Mouse (Mus musculus) embryonic stem cell, embryonic (primary cell): ENCODE results near the gene Irs2.

ENCODE experiments used
- CTCF ChIA-PET, 4 experiments: fragments of 300-600 bp in 2 of 4; fragments of 350-600 bp in 2 of 4; sonication (Branson Sonifier 250); formaldehyde crosslinking; loops; one replicate each; lab custom pipeline; 2022; ENCODE audit warnings: inconsistent platforms in 2 of 4; lab: Charles Lee
- POLR2A ChIA-PET, 4 experiments: fragments of 300-600 bp in 2 of 4; fragments of 350-600 bp in 2 of 4; sonication (Branson Sonifier 250); formaldehyde crosslinking; loops; one replicate each; lab custom pipeline; 2022; ENCODE audit warnings: antibody characterized with exemption in 4 of 4, inconsistent platforms in 1 of 4; lab: Charles Lee

Irs2 gene

DNA sequence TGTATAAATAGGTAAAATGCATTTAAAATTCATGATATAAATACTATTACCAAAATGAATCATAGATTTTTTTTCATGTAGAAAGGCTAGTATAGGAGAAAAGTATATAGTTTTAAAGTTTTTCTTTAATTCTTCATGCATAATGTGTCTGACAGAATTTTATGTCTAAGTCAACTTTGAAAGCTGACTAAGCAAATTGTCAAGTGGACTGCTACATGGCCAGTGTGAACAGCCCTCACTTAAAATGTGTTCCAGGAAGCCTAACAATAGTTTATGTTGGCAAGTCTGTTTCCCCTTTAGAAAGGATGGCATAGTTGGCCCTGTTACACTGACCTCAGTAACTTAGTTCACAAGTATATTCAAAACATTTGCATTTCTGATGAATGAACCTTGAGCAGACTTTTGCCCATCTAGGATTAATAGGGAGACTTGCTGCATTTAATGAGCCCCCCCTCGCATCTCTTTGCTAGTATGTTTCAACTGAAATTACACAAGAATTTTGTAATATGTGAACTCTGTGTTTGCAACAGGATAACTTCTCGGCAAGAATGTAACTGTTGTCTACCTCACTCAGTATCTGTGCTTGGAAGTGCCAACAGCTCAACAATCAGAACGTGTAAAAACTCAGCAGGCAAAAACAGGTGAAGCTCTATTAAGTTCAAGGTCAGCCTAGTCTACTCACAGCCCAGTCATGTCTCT is 3.7 kb upstream of the Irs2 start:
- CTCF ChIA-PET: interaction anchor here in 2 of 4 experiments (0.5 to 1.7 kb wide), 3 partner anchors 177 to 615 kb away, joined by 5 to 6 read pairs (median 5); no protein-coding TSS in a partner anchor
- POLR2A ChIA-PET: interaction anchor here in 3 of 4 experiments (0.6 to 1.0 kb wide), 3 partner anchors 87 to 371 kb away, joined by 5 to 8 read pairs (median 7); no protein-coding TSS in a partner anchor

DNA sequence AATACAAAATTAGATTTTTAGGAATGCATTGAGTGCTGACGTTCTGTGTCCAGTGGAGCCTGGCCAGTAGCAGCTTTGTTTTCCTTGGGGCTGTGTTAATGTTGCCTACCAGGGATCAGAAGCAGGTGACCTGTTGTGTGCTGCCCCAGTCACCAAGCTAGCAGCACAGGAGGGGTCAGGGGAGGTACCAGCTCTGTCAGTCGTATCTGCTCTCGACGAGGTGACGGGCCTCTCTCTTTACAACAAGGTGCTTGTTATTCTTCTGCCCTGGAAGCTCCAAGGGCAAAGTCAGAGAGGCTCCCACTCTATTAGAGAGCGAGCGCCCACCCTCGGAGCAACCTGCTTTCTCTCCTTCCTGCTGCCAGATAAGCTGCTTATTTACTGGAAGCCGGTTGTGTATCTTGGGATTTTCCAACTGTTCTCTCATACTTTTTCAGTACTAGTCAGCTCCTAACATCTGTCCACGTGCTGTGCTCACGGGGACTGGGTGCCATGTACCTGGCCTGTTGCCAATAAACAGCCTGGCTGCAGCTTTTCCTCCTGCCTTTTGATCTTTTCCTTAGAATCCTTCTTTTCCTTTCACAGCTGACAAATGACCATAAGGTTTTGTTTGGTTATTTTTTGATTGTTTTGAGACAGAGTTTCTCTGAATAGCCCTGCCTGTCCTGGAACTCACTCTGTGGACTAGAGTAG is 2.8 kb upstream of the Irs2 start:
- POLR2A ChIA-PET: interaction anchor here in 2 of 4 experiments (0.8 to 2.1 kb wide), 9 partner anchors 11 to 595 kb away, joined by 3 to 13 read pairs (median 5); no protein-coding TSS in a partner anchor
- CTCF ChIA-PET: interaction anchor here in 1 of 4 experiments (0.9 to 1.9 kb wide), 2 partner anchors 204 to 572 kb away, joined by 3 to 6 read pairs; no protein-coding TSS in a partner anchor

DNA sequence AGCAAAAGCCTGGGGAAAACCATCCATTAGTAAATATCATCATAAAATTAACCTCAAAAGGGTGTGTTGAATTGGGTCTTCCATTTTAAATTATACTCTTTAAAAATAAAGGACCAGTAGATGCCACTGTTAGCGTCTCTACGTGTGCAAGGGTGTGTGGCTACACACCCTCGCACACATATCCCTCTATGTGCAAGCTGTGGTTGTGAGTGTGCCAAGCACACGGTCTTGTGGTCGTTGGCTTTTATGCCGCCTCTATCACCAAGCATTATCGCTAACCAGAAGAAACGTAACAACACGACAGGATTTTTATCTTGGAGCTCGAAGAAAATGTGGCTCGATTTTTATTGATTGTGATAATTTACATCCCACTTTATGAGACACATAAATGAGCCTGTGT is 2.1 kb upstream of the Irs2 start:
- ChIA-PET POLR2A (interaction anchor here in 2 of 4 experiments (0.9 to 2.1 kb wide), 10 partner anchors 12 to 594 kb away, joined by 3 to 13 read pairs (median 4); partner anchors contain the start of genes Col4a1 (in 1 of the 2) and Col4a2 (in 1 of the 2)), CTCF (interaction anchor here in 1 of 4 experiments (0.9 to 1.9 kb wide), 2 partner anchors 205 to 572 kb away, joined by 3 to 6 read pairs; no protein-coding TSS in a partner anchor)

DNA sequence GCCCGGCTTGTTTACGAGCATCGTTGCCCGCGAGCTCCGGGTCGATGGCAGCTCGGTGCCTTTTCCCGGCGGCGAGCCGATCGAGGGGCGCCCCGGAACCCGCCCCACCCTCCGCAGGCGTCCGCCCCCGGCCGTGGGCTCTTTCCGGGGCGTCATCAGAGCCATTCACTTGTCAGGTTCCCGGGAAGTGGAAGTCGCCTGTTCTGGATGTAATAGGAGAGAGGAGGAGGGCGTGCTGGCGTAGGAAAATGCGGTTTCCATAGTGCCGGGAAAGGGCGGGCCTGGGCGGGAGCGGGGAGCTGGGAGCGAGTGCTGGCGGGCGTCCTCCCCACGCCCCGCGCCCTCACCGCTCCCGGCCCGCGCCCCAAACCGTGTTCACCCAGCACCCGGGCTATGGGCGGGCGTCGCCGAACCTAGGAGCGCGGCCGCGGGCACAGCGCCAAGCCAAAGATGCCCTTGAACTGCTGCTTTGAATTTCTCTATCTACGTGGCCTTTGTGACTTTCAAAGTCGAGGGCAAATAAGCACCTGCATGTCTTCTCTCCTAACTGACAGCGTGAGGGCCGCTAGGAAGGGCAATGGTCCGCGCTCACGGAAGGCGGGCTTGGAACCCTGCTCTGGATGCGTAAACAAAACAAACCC is 1.3 kb upstream of the Irs2 start:
- CTCF ChIA-PET: interaction anchor here in 1 of 4 experiments (1.9 kb wide), 1 partner anchor 571 kb away, joined by 6 read pairs; no protein-coding TSS in a partner anchor
- POLR2A ChIA-PET: interaction anchor here (0.6 to 2.1 kb wide), 19 partner anchors 9 to 607 kb away, joined by 3 to 13 read pairs (median 3); partner anchors contain the start of genes Col4a1 (in 2 of the 4) and Col4a2 (in 2 of the 4)

DNA sequence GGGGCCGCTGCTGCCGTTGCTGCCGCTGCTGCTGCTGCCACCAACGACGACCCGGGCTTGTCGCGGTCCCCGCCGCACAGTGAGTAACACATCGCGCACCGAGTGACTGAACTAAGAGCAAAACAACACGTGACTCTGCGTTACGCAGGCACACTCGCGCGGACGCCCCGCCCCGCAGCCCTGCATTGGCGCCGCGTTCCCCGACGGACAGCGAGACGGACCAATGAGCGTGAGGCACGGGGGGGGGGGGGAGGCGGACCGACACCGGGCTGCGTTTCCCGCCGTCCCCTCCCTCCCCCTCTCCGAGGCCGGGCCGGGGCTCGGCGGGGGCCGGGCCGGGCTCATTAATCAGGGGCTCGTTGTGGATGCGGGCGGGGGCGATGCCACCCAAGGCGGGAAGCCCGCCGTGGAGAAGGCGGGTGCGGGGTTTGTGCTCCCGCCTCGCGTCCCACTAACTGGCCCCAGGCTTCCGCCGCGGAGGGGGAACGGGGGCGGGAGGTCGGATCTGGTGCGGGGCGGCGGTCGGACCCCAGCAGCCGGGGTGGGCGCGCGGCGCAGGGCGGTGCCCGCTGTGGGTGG is 673 bp upstream of the Irs2 start:
- ChIA-PET CTCF (no interaction called here), POLR2A (interaction anchor here (0.6 to 2.1 kb wide), 12 partner anchors 11 to 384 kb away, joined by 3 to 13 read pairs (median 4); partner anchors contain the start of genes Col4a1 (in 2 of the 4) and Col4a2 (in 2 of the 4))

DNA sequence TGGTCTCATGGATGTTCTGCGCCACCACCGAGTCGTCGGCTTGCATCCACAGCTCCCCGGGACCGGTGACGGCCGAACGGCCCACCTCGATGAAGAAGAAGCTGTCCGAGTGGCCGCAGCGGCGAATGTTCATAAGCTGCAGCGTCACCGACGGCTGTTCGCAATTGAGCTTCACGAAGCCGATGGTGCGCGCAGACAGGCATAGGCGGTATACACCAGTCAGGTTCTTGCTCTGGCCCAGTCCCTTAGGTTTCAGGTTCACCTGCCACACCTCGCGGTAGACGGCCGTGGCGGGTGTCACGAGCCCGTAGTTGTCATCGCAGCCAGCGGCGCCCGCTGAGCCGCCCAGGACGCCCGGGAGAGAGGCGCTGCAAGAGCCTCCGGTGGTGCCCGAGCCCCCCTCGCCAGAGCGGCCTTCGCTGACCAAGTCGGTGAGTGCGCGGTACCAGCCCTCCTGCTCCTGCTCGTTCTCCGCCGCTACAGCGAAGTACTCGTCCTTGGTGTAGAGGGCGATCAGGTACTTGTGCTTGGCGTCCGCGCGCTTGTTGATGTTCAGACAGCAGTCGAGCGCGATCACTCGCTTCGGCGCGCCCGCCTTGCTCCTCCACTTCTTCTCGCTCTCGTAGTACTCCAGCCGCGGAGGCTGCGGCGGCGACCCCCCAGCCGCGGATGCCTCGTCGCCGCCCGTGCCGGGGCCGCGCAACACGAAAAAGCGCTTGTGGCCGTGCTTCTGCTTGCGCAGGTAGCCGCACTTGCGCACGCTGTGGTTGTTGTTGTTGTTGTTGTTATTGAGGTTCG is 478 bp downstream of the Irs2 start:
- CTCF ChIA-PET: interaction anchor here in 1 of 4 experiments (0.6 kb wide), 1 partner anchor 1207 kb away, joined by 4 read pairs; no protein-coding TSS in a partner anchor
- POLR2A ChIA-PET: interaction anchor here in 3 of 4 experiments (0.5 to 1.1 kb wide), 13 partner anchors 14 to 548 kb away, joined by 3 to 11 read pairs (median 3); partner anchors contain the start of gene Ing1 (in 1 of the 3)

DNA sequence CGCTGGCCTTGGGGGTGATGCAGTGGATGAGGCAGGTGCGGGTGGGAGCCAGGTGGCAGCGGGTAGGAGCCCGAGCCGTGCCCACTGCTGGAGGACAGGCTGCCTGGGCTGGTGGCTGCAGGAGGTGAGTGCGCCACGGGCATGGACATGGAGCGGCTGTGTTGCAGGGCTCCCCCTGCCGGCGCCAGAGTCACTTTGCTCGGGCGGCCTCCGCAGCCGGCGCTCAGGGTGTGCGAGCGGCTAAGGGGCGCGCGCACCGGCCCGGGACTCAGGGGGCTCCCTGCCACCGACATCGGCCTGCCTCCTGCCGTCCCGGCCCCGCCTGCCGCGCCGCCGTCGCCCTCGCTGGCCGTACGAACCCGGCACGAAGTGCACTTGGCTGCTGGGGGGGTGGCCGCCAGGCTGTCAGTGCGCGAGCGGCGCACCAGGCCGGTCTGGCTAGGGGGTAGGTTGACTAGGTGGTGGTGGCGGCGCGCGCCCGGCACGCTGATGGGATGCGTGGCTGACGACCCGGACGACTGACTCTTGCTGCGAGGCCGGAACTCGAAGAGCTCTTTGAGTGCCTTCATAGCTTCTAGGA is 1.2 kb downstream of the Irs2 start:
- ChIA-PET CTCF (interaction anchor here in 1 of 4 experiments (0.6 kb wide), 1 partner anchor 1207 kb away, joined by 4 read pairs; no protein-coding TSS in a partner anchor), POLR2A (interaction anchor here in 3 of 4 experiments (0.5 to 1.1 kb wide), 12 partner anchors 13 to 549 kb away, joined by 3 to 11 read pairs (median 3); partner anchors contain the start of gene Ing1 (in 1 of the 3))

DNA sequence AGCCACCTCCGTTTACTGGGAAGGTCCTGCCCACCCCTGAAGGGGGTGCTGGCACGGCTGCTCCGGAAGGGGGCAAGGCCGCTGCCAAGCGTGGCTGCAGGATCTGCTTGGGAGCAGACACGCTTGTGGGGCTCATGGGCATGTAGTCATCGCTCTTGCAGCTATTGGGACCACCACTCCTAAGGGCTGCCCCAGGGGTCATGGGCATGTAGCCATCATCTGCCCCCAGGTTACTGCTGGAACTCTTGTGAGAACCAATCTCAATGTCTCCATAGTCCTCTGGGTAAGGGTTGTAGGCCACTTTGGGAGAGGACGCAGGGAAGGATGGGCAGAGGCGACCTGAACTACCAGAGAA is 2.0 kb downstream of the Irs2 start:
- ChIA-PET CTCF (interaction anchor here in 3 of 4 experiments (0.7 to 1.2 kb wide), 5 partner anchors 24 to 197 kb away, joined by 3 to 5 read pairs (median 4); no protein-coding TSS in a partner anchor), POLR2A (interaction anchor here in 3 of 4 experiments (0.6 to 3.9 kb wide), 17 partner anchors 8 to 591 kb away, joined by 3 to 20 read pairs (median 3); no protein-coding TSS in a partner anchor)

DNA sequence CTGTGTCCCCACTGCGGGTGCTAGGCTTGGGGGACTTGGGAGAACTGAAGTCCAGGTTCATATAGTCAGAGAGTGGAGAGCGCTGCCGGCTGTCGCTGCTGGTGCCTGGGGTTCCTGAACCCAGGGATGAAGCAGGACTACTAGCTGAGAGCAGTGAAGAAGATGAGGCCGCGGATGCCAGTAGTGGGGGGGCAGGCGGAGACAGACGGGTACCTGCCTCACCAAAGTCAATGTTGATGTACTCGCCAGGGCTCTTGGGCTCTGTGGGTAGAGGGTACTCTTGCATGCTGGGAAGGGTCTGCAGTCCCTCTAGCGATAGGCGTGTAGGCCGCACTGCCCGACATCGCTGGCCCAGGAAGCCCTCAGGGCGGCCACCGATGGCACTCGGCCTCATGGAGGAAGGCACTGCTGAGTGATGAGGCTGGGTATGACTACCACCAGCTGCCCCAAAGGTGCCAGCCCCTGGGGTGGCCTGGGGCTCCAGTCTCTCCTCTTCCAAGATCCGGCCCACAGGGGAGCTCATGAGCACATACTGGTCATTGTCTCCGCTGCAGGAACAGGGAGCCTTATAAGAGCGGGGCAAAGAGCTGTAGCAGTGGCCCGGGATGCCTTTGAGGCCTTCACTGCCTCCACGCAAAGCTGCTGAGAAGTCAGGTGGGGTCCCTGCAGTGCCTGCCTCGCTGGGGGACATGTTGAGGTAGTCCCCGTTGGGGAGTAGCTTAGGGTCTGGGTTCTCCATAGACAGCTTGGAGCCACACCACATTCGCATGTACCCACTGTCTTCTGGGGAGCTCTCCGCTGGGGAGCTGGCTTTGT is 2.6 kb downstream of the Irs2 start:
- ChIA-PET POLR2A (interaction anchor here in 3 of 4 experiments (0.6 to 3.9 kb wide), 18 partner anchors 9 to 590 kb away, joined by 3 to 20 read pairs (median 3); no protein-coding TSS in a partner anchor), CTCF (interaction anchor here in 3 of 4 experiments (0.7 to 1.2 kb wide), 5 partner anchors 24 to 196 kb away, joined by 3 to 5 read pairs (median 4); no protein-coding TSS in a partner anchor)

DNA sequence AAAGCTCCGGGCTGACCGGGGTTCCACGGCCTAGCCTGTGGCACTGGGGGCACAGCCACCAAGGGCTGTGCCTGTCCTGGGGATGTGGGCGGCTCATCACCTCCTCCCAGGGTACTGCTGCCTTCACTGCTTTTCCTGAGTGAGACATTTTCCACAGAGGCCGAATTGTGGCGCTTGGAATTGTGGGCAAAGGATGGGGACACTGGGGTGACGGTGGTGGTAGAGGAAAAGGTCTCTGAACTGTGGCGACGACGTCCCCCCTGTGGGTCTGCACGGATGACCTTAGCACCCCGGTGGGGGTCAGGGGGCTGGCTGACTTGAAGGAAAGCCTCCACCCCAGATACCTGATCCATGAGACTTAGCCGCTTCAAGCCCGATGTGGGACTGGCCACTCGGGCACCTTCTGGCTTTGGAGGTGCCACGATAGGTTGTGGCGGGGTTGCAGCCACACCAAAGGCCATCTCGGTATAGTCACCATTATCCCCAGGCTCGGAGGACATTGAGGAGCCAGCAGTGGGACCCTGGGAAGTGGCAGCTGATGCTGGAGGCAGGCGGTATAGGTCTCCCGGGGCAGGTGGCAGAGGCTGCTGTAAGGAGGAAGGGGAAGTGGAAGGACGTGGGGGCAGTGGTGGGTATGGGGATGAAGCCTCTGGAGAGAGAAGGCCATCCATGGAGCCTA is 3.3 kb downstream of the Irs2 start:
- ChIA-PET CTCF (no interaction called here), POLR2A (interaction anchor here in 2 of 4 experiments (0.9 to 3.9 kb wide), 8 partner anchors 9 to 93 kb away, joined by 3 to 20 read pairs (median 4); no protein-coding TSS in a partner anchor)

DNA sequence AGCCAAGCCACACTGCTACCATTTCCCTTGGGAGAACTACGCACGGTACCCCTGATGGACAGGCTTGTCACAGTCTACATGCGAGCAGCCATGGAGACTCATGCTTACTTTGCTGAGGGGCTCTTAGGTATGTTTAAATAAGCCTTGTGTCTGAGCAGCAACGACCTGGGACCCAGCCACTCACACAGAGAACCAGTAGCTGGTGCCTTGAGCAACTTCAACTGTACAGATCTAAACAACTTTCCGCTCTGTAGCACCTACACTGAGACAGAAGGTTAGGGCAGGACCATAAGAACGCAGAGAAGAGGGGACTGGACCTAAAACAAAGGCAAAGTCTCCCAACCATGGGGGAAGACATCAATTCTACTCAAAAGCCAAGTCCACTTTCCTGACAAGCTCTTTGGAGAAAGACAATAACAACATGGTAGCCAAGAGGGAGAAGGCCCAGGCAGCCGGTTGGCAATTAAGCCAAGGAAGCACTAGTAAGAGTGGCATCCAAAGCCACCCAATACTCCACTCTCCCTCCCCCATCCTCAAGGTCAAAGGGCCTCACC is 4.3 kb downstream of the Irs2 start:
- ChIA-PET POLR2A (interaction anchor here in 3 of 4 experiments (1.0 to 3.9 kb wide), 5 partner anchors 8 to 78 kb away, joined by 3 to 20 read pairs (median 4); no protein-coding TSS in a partner anchor), CTCF (interaction anchor here in 1 of 4 experiments (0.6 kb wide), 1 partner anchor 163 kb away, joined by 6 read pairs; no protein-coding TSS in a partner anchor)

DNA sequence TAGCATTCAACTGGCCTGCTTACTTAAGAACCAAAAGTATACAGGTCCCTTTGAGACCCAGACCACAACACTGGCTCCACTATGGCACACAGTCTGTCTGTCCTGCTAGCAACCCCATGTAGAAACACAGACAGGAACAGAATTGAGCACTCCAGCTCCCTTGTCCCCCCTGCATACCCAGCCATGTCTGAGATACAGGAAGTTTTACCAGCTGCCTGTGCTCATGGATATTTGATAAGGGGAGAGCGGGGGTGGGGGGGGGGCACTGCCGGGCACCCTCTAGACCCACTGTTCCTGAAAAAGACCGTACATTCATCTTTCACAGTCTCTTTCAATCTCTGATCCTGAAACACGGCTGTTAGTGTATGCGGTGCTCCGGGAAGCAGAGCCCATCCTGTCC is 5.0 kb downstream of the Irs2 start:
- POLR2A ChIA-PET: interaction anchor here in 3 of 4 experiments (1.0 to 3.9 kb wide), 4 partner anchors 9 to 78 kb away, joined by 3 to 20 read pairs (median 5); no protein-coding TSS in a partner anchor

DNA sequence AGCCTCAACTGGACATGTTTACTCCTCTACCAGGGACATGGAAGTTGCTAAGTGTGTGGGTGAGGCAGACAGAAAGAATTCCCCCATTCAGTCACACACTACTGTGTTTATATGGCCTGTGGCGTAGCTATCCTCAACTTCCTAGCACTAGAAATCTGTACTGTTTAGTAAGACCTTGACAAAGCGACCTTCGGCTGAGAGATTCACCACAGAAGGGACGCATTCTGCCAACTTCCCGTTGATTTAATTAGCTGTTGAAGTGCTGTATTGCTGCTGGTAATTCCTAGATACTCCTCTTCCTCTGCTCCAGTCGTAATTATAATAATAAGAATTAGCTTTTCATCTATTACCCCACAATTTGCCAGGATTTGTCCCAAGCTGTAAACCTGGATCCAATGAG is 5.4 kb downstream of the Irs2 start:
- ChIA-PET POLR2A (interaction anchor here in 2 of 4 experiments (1.0 to 3.9 kb wide), 3 partner anchors 8 to 77 kb away, joined by 4 to 20 read pairs (median 6); no protein-coding TSS in a partner anchor), CTCF (interaction anchor here in 1 of 4 experiments (0.5 kb wide), 1 partner anchor 12 kb away, joined by 3 read pairs; no protein-coding TSS in a partner anchor)

More for the DNA sequence above, 5.0 kb downstream of the Irs2 start:
- CTCF ChIA-PET: interaction anchor here in 1 of 4 experiments (0.5 kb wide), 1 partner anchor 13 kb away, joined by 3 read pairs; no protein-coding TSS in a partner anchor

DNA sequence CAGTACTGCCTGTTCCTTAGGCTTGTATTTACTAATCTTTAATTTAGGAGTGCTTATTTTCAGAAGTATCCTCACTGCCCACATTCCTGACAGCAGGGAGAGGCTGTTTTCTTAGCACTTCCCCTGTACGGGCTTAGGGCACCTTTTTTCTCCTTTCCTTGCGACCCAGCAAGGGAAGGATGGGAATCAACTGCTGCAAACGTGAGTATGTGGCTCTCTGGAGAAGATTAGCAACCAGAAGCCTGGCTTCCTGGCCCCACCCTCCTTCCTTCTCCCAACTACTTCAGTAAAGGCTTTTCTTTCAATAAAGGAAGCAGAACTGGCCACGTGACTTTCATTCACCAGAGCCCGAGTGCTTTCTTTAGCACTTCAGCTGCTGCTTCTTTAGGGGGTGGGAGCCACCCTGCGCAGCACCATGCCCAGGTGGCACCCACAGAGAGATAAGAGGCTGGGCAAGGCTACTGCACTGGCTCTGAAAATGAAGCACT is 7.2 kb downstream of the Irs2 start:
- ChIA-PET CTCF (no interaction called here), POLR2A (interaction anchor here in 2 of 4 experiments (0.9 to 1.7 kb wide), 5 partner anchors 9 to 163 kb away, joined by 3 to 8 read pairs (median 3); no protein-coding TSS in a partner anchor)
